In the genomic region with DNA sequence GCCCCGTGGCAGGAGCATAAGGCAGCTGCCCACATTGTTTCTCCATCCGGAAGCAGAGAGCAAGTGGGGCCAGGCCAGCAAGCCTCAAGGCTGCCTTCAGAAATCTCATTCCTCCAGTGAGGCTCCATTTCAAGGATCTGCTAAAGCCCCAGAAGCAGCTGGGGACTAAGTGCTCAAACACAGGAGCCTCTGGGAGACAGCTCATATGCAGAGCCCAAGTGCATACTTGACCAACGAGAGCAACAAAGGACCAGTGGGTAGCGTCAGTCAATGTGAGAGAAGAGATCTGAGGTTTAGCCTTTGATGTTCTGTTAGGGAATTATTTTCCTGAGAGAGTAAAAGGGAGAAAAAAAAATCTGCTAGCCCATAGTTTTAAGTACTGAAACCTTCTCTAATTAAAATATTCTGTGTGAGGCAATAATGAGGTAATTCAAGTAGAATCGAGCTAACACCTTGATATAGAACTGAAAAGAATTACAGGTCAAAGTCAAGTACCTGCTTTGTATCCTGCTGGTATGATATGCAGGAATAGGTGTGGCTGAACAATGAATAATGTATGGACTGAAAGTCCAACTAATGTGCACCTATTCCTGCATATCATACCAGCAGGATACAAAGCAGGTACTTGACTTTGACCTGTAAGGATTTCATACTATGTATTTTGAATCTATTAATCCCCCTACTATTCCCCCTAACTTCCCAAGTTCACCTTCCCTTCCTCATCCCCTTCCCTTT, we compare ENCODE assay signal across 23 mouse cellular contexts.
"Had no signal": no experiment of that assay in that cellular context is flagged by ENCODE, and none has a peak within 500 bp of the region (broad histone marks: within the 10 kb centered on the region; RNA-seq: fewer than 3 reads in every experiment).

No protein-coding gene starts in this region.

- H3K9ac ChIP-seq: heart, embryonic 13.5 days; heart, embryonic 15.5 days; hindbrain, embryonic 13.5 days; hindbrain, embryonic 15.5 days; limb, embryonic 13.5 days; limb, embryonic 15.5 days; liver, embryonic 12.5 days had no signal

- ATAC-seq: hindbrain, postnatal 0 days; liver, embryonic 12.5 days had no signal

- H3K27me3 ChIP-seq: heart, embryonic 13.5 days; heart, embryonic 15.5 days; hindbrain, embryonic 13.5 days; hindbrain, embryonic 15.5 days; limb, embryonic 13.5 days; limb, embryonic 15.5 days; liver, embryonic 12.5 days had no signal

- H3K4me1 ChIP-seq: heart, embryonic 13.5 days; heart, embryonic 15.5 days; hindbrain, embryonic 13.5 days; hindbrain, embryonic 15.5 days; limb, embryonic 13.5 days; limb, embryonic 15.5 days; liver, embryonic 12.5 days had no signal

- H3K4me2 ChIP-seq: heart, embryonic 11.5 days; heart, embryonic 13.5 days; heart, embryonic 15.5 days; hindbrain, embryonic 13.5 days; hindbrain, embryonic 15.5 days; limb, embryonic 13.5 days; limb, embryonic 15.5 days; liver, embryonic 12.5 days had no signal

- H3K27ac ChIP-seq: heart, adult 2 months; heart, embryonic 13.5 days; heart, embryonic 15.5 days; hindbrain, embryonic 13.5 days; hindbrain, embryonic 15.5 days; hindbrain, postnatal 0 days; layer of hippocampus, adult 2 months; limb, embryonic 13.5 days; limb, embryonic 15.5 days; liver, embryonic 12.5 days had no signal

- H3K9me3 ChIP-seq: heart, embryonic 15.5 days; hindbrain, embryonic 15.5 days; limb, embryonic 15.5 days; liver, embryonic 12.5 days had no signal

- H3K36me3 ChIP-seq: heart, embryonic 13.5 days; heart, embryonic 15.5 days; hindbrain, embryonic 13.5 days; hindbrain, embryonic 15.5 days; limb, embryonic 13.5 days; limb, embryonic 15.5 days; liver, embryonic 12.5 days had no signal

- H3K4me3 ChIP-seq: heart, adult 2 months; heart, embryonic 13.5 days; heart, embryonic 15.5 days; hindbrain, embryonic 13.5 days; hindbrain, embryonic 15.5 days; layer of hippocampus, adult 2 months; limb, embryonic 13.5 days; limb, embryonic 15.5 days; liver, embryonic 12.5 days had no signal

- DNase-seq: gastrocnemius, postnatal 14 days; gastrocnemius, postnatal 36 days; heart, adult 11 months; heart, adult 2 months; heart, postnatal 14 days; heart, postnatal 36 days; kidney, adult 18-20 months; kidney, adult 8-10 months; kidney, postnatal 10 days; kidney, postnatal 25 days; kidney, postnatal 4 days; layer of hippocampus, postnatal 36 days; left cerebral cortex, postnatal 4 days had no signal
